Mouse (Mus musculus): ENCODE results near the gene Upk1b.

The Upk1b gene

DNA sequence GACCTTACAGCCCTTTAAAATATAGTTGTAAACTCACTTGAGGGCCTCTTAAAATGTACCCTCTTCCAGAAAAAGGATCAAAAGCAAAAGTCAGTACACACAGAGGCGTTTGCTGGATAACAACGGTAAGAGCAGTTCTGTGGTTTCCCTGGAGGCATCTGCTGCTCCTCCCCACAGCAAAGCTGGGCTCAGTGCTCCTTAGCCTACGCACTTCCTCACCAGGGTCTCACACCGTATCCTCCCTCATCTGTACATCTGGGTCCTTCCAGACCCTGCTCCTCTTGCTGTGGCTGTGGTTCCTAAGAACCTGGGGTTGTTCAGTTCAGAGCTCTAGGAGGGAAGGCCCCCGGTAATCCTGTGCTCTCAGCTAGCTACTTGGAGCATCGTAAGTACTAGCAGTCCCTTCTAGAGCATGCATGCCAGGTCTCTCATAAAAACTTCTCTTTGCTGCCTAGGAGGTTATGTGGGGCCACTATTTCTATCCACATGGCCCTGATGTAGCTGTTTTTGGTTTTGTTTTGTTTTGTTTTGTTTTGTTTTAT is 39.2 kb downstream of the Upk1b start:
- peak; percentile 22 for DNase-seq

DNA sequence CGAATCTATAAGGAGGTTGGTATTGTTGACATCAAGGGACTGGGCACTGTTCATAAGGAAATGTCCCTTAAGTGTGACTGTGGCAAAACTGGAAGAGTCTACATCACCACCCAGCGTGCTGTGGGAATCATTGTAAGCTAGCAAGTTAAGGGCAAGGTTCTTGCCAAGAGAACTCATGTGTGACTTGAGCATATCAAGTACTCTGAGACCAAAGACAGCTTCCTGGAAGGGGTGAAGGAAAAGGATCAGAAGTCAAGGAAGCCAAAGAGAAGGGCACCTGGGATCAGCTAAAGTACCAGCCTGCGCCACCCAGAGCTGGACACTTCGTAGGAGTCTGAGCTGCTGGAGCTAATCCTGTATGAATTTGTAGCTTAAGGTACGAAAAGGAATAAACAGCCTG is 39.9 kb downstream of the Upk1b start:
- DNase-seq, result no peak

DNA sequence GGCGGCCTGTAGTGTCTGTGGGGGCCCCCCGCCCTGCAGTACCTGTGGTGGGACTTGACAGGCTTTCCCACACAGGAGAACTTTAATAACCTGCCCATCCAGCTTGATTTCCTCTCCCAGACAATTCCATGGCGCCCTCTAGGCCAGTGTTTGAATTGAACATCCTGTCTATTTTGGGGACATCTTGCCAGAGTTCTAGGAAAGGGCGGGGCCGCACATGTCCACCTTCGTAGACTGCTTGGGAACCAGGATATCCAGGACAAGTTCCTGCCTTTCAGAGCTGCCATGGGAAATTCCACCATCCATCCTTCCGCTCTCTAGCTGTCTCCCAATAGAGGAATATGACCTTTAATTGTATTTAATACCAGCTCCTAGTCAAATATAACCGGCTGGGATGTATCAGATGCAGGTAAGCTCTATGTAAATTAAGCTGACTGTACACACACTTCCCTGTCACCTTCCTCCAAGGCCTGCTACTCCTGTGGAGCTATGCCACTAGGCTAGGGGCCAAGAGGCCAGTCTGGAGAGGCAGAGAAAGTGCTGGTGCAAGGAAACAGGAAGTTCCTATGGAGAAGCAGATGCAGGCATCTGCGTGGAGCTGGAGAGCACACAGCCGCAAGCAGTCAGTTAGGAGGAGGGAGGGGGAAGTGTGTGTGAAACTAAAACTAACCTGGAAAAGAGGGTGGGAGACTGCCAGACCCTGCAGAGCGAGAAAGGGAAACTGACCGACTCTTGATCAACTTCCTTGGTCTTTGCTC is 41.8 kb downstream of the Upk1b start:
- DNase-seq, result no peak

DNA sequence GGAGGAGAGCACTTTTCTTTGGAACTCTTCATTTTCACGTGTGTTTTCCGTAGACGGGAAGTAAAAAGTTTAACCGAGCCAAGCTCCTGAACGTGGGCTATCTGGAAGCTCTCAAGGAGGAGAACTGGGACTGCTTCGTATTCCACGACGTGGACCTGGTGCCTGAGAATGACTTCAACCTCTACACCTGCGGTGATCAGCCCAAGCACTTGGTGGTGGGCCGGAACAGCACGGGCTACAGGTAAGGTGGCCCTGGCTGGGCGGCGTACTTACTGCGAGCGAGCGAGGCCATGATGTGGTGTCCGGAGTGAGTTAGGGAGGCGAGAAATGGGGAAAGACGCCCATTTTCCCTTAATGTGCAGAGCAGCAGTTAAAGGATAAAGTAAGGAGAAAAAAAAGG is 42.5 kb downstream of the Upk1b start:
- no peak for DNase-seq

DNA sequence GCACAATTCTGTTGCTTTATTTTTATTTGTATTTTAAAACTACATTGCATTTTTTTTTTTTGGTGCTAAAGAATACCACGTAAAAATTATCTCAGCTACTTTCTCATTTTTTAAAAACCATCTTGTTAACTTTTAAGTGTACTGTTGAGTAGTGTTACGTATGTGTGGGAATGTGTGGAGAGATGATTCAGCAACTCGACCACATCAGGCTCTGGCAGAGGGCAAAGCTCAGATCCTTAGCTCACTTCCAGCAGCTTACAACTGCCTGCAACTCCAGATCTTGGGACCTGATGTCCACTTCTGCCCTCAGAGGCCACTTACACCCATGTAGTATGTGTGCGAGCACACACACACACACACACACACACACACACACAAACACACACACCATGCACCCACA is 43.6 kb downstream of the Upk1b start:
- DNase-seq, result no peak

DNA sequence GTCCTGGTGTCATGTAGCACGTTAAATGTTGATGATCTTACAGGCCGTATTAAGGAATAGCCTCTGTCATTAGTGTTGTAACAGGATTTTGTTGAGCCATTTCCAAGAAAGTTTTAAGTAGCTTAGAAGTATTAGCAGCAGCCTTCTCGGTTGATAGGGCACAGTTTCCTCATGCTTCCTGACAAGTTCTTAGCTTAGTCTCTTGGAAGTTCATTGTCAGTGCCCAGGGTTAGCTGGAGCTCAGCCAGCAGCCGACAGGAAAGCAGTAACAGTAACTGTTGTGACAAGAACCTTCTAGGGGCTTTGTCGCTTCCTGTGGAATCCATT is 44.0 kb downstream of the Upk1b start:
- DNase-seq, result no peak

DNA sequence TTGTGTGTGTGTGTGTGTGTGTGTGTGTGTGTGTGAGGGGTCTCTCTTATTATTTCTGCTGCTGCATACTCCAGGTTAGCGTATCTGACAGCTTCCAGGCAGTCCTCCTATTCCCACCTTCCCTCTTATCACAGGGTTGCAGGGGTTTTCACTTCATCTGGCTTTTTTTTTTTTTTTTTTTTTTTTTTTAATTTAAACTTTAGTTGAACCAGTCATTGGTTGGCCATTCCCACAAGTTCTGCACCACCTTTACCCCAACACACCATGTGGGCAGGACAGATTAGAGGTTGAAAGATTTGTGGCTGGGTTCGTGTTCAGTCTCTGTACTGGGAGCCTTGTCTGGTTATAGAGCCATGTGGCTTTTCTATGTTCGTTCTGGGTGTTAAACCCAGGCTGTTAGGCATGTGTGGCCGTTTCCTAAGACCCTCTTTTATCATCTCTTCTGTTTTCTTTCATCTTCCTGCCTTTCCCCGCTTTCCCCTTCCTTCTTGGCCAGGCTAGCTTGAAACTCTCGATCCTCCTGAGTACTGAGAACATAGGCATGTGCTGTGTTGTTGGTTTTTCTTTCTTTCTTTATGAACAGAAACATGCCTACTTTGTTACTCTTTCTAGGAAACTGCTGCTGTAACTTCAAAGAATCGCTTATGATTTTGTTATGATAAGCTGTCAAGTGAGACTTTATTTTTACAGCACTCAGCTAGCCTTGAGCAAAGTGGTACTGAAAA is 44.5 kb downstream of the Upk1b start:
- no peak for DNase-seq

DNA sequence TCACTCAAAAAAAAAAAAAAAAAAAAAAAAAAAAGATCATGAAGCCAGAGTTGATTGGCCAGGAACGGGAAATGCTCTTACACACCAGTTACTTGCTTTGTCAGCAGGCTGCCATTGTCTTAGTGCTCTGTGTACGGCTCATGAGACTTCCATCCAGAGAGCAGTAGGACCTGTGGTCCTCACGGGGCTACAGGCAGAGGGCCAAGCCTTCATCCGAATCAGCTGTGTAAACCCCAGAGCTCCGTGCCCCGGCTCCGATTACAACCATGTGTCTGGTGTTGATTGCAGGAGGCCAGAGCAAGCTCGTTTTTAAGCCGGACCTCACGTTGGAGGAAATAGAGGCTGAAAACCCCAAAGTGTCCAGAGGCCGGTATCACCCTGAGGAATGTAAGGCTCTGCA is 46.5 kb downstream of the Upk1b start:
- no peak for DNase-seq

DNA sequence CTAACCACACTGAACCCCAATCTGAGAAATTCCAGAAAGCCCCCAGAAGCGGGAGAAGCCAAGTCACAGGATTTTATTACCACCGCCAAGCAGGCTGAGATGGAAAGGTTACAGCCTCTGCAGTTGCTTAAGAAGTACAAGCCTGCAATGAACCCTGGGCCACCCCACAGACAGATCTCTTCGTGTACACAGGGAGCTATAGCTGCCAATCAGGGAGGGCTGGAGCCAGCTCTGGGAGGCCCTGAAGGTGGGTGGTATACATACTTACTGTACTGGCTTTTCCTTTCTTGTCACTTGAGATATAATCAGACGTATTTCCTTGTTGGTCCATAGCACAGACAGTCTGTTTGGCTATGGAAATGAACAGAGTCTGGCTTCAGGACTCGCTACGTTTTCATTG is 49.3 kb downstream of the Upk1b start:
- no peak for DNase-seq

DNA sequence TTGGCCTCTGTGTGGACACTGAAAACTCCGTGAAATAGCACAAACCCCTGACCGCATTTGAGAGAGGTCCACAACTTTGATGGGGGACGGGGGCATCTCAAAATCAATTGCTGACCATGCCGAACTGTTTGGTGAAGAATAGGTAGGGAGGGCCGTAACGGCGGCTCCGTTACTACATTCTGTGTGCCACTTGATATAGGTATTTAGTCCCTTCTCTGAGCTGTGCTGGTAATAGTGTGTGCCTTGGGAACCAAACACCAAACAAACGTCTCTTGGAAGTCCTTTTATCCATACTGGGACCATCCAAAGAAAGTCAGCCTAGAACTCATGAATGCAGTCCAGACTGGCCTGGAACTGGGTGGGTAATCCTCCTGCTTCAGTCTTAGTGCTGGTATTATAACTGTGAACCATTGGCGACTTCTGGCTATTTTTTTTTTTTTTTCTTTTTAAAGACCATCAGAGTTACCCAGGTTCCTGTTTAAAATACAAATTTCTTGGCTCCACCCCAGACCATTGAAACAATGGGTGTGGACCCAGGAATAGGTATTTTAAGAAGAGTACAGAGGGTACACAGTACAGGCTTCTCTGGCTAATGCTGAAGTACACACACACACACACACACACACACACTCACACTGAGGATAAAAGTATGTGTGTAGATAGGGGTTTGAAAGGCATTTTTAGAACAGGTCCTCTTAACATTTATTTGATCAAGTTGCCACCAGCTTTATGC is 56.0 kb downstream of the Upk1b start:
- DNase-seq, result no peak

DNA sequence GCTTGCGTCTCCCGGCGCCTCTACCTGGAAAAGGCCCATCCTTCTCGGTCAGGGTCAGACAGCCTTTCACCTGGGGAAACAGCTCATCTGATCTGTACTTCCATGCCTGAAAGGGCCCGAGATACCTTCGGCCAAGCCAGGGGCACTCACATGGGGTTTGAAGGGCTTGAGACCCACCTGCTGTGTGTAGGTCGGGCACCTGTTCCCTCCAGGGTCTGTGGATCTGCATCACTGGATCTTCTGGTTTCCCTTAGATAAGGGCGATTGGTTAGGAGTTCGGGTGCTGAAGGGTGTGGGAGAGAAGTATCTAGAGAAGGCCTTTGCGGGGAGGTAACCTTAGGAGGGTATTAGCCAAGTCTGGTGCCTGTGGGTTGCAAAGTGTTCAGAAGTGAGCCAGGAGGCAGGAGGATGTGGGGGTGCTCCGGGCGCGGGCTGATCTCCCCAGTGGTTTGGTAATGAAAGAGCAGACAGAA is 57.4 kb downstream of the Upk1b start:
- peak; percentile 51 for DNase-seq

DNA sequence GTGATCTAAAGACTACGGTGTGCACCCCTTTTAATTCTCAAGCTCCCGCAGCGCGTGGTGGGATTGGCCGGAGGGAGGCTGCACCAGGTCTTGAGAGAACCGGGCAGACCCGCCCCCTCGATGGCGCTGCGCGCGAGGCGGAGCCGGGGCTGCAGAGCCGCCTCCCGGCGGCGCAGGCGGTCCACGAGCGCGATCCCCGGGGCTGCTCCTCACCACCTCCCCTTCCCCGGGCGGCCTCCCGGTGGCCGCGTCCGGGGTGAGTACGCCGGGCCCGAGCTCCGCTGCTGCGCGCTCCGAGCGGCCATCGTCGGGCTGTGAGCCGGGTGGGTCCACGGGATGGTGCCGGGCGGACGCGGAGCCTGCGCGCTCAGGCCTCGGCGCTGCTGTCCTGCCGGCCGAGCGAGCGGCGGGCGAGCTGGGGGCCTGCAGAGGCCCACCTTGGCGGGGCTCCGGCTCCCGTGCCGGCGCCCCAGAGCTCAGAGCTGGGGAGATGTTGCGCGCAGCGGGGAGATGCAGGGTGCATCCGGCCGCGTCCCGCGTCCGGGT is 57.9 kb downstream of the Upk1b start, which contains the start of gene B4galt4:
Gene B4galt4, plus strand, starts transcription at position 152 of the 546 bp plus-strand sequence.
- DNase-seq, result peak; percentile 73

DNA sequence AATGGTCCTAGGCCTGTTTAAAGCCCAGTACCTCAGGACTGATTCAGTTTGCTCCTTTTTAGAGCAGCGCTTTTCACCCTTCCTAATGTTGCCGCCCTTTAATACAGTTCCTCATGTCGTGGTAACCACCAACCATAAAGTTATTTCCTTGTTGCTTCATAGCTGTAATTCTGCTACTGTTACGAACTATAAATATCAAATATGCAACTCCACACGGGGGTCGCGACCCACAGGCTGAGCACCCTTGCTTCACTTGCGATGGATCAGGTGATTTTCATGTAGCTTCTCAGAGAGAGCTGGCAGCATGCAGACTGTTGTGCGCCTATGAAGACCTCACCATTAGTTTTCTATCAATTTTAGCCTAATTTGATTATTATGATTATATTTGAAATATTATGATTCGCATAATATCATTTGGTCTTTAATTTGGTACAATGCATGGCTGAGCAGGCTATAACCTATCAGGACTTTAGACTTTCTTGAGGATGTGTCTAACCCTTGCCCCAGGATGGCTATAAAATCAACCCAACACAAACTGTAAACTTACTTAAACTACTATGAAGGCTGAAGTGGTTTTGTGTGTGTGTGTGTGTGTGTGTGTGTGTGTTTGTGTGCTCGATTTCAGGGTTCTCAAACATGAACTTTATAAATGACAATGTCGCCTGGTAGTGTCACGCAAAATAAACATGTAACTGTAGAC is 58.8 kb downstream of the Upk1b start:
- no peak for DNase-seq

DNA sequence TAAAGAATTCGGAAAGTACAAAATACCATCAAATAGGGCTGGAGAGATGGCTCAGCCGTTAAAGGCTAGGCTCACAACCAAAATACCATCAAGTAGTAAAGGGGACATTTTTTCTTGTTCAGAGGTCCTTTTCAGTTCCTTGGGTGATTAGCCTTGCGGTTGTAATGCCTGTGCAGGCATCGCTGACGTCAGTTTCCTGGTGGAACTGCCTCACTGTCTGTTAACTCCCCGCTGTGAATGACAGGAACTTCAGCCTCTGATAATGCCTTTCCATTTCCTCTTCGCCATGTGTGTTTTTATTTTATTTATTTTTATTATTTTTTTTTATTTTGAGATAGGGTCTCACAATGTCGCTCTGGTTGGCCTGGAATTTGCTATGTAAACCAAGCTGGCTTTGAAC is 69.2 kb downstream of the Upk1b start:
- peak; percentile 27 for DNase-seq

DNA sequence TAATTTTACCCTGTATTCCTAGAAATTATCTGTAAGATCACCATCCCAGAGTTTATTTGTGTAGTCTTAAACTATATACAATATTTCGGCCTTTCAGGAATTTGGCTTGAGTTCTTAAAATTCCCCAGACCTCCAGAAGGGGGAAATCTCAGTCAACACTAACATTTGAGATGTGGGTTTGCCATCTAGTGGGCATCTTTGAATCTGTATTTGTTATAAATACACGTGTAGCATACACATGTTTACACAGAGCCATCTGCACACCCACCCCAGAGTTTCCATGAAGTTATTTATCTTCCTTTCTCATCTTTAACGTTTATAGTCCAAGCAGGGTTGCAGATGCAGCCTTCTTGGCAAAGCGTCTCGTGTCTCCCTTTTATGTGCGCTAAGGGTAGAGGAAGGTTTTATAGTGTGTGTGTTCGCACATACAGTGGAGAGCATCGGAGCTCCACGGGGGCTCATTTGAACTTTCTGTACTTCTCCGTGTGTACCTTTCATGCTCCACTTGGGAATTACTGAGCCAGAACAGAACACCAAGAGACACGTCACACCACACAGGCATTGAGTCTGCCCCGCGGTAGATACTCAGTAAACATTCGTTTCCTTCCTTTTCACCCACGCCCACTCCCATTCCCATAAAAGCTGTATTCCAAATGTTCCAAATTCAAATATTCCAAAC is 70.4 kb downstream of the Upk1b start:
- peak; percentile 45 for DNase-seq

DNA sequence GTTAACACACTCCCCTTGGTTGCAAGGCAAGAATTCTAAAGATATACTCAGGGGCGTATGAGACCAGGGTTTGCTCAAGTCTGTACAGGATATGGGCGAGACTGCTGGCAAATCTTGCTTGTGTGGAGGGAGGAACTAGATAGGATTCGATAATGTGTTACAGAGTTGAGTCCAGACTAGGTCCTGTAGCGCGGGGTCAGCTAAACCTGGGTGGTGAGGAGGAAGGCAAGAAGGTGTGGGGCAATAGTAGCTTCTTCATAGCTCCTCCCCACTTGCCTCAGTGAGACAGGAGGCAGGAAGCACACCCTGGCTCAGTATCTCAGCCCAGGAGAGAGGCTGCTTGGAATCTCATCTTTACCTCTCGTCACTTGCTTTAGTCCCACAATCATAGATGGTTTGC is 71.0 kb downstream of the Upk1b start:
- no peak for DNase-seq

DNA sequence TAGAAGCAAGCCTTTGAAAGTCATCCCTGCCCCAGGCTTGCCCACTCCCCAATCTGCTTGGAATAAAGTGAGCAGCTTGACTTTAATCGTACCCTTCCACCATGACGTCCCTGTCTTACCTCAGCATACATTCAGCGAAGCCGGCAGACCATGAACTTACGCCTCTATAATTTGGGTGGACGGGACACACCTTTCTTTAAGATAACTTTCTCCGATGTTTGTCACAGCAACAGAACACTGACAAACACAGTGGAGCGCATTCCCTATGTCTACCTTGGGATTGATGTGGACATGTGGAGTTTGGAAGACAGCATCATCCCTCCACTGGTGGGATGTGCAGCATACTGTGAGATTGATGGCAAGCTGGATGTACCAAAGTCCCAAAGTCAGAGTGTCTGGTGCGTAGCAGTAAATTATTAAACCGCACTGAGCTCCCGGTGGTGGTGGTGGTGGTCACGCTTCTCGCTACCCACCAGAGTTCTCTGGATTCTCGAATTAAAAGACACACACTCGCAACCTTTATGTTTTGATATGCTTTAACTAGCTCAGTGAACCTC is 71.5 kb downstream of the Upk1b start:
- no peak for DNase-seq

DNA sequence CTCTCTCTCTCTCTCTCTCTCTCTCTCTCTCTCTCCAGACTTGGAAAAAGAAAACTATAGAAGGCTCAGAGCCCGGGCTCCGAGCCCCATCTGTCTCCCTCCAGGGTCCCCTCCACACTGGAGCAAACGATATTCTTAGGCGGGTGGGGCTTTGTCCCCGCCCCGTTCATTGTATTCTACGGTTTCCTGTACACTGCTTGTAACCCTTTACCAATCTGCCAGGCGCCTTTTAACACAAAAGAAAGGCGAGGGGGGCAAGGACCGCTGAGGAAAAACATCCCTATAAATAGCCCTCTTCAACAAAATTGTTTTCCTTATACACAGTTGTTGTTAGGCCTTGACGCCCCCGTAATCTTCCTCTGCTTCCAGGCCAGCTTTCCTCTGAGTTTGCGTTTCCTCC is 75.2 kb downstream of the Upk1b start:
- DNase-seq, result no peak

DNA sequence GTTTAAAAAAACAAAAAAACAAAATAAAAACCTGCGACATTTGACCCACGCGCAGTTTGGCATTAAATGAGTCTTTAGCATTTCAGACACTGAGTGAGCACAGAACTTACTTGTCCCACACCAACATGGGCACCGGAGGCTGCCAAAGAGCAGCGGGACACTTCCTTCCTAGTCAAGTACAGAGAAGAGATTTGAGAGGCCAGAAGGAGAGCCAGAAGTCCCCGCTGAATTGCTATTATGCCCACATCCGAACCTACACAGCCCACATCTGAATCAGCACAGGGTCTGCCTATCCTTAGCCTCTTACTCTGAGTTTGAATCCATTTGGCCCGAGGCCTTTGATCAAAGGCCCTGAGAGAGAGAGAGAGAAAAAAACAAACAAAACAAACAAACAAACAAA is 75.9 kb downstream of the Upk1b start:
- no peak for DNase-seq

Data from thymus, postnatal 14 days (tissue).